In the genomic region with DNA sequence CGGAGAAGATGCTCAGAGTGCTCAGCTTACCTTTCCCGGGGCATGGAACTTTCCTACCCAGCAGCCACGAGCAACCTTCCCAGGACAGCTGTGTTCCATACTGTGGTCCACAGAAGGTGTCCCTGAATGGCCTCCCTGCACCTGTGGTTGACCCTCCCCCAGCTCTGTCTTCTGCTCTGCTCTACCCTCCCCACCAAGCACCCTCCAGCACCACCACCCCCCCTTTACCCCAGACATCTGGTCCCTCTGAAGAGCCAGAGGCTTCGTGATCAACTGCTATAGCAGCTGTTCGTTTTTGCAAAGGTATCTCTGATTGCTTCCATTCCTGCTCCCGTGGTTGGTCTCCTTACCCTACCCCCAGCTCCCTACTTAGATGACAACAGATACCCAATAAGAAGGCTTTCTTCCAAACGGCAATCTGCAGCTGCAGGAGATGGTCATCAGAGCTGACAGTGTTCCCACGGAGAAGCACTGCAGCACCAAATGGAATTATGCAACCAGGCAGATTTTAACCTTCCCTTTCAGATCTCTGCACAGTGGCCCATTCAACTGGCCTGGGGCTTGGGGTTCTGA, we compare ENCODE assay signal across 31 mouse cellular contexts. TPM values are rescaled to one million over a fixed set of nuclear protein-coding genes. Genes with fewer than 3 reads are reported as not detected.
DNase-seq lines count a peak whose midpoint lies in the region; TF ChIP-seq lines count a peak whose summit lies in the region.
"Had no signal": no experiment of that assay in that cellular context is flagged by ENCODE, and none has a peak within 500 bp of the region (broad histone marks: within the 10 kb centered on the region; RNA-seq: fewer than 3 reads in every experiment).

No protein-coding gene starts in this region.

- dilution Hi-C loops in CH12.LX (cut with MboI; ENCODE audit: extremely low pct_ligation_motif_present, extremely low pct_unique_long_range_greater_than_20kb, low sequenced_read_pairs): no loop called here

- peak; percentile 25; the same call in 1 of the 2 replicates for TF ChIP-seq EP300 in CH12.LX (IDR thresholded peaks at IDR 0.05; ENCODE audit: low read length)

- TF ChIP-seq POLR2A in CH12.LX (IDR thresholded peaks at IDR 0.05; ENCODE audit: low read depth, low read length): no peak

- no peaks in the 10 kb centered on the region for H3K79me2 ChIP-seq in CH12.LX (replicated peaks; ENCODE audit: control insufficient read depth, extremely low read depth, insufficient read depth, poor library complexity, severe bottlenecking)

- peaks cover 4 to 38% of the 10 kb centered on the region in 2 experiments; a peak in 2 of 4 replicates for H3K4me1 ChIP-seq in CH12.LX (ENCODE audit: control insufficient read depth in 1 of 2, insufficient read depth in 2 of 2)
- H3K4me1 ChIP-seq: embryonic facial prominence, embryonic 12.5 days; forebrain, embryonic 10.5 days; forebrain, embryonic 15.5 days; hindbrain, embryonic 10.5 days; kidney, embryonic 15.5 days; liver, embryonic 12.5 days; midbrain, embryonic 12.5 days; neural tube, embryonic 13.5 days; stomach, embryonic 15.5 days had no signal

- in situ Hi-C loops in CH12.LX (cut with MboI; ENCODE audit: low pct_ligation_motif_present, low pct_unique_long_range_greater_than_20kb, low sequenced_read_pairs): no loop called here

- no peak overlapping the region for H3K27ac ChIP-seq in CH12.LX (ENCODE audit: insufficient read depth, low read depth)
- H3K27ac ChIP-seq: embryonic facial prominence, embryonic 12.5 days; forebrain, embryonic 10.5 days; forebrain, embryonic 15.5 days; hindbrain, embryonic 10.5 days; kidney, embryonic 15.5 days; liver, embryonic 12.5 days; midbrain, embryonic 12.5 days; neural tube, embryonic 13.5 days; stomach, embryonic 15.5 days had no signal

- no peaks in the 10 kb centered on the region for H3K9me3 ChIP-seq in CH12.LX (replicated peaks; ENCODE audit: low read length)
- H3K9me3 ChIP-seq: embryonic facial prominence, embryonic 12.5 days; forebrain, embryonic 10.5 days; forebrain, embryonic 15.5 days; G1E; hindbrain, embryonic 10.5 days; kidney, embryonic 15.5 days; liver, embryonic 12.5 days; megakaryocyte, embryonic 14.5 days; midbrain, embryonic 12.5 days; neural tube, embryonic 13.5 days; stomach, embryonic 15.5 days had no signal

- H3K4me3 ChIP-seq in CH12.LX (replicated peaks in 1 of 3; ENCODE audit: low read depth in 2 of 3, low read length in 2 of 3, poor library complexity in 1 of 3): no peak overlapping the region
- H3K4me3 ChIP-seq: embryonic facial prominence, embryonic 12.5 days; forebrain, embryonic 10.5 days; forebrain, embryonic 15.5 days; hindbrain, embryonic 10.5 days; kidney, embryonic 15.5 days; liver, embryonic 12.5 days; megakaryocyte, embryonic 14.5 days; midbrain, embryonic 12.5 days; myocyte; neural tube, embryonic 13.5 days; stomach, embryonic 15.5 days had no signal

- no peak overlapping the region for H3K9ac ChIP-seq in CH12.LX (ENCODE audit: insufficient read depth, low read depth)
- H3K9ac ChIP-seq: embryonic facial prominence, embryonic 12.5 days; forebrain, embryonic 15.5 days; kidney, embryonic 15.5 days; liver, embryonic 12.5 days; liver, postnatal 0 days; midbrain, embryonic 12.5 days; neural tube, embryonic 13.5 days; stomach, embryonic 15.5 days had no signal

- no peak overlapping the region for H3K4me2 ChIP-seq in CH12.LX (ENCODE audit: insufficient read depth, low read depth, poor library complexity, severe bottlenecking)
- H3K4me2 ChIP-seq: embryonic facial prominence, embryonic 12.5 days; forebrain, embryonic 15.5 days; kidney, embryonic 15.5 days; liver, embryonic 12.5 days; midbrain, embryonic 12.5 days; neural tube, embryonic 13.5 days; stomach, embryonic 15.5 days had no signal

- no peak for TF ChIP-seq CTCF in CH12.LX (conservative IDR thresholded peaks at IDR 0.05 in 1 of 2, IDR thresholded peaks at IDR 0.05 in 1 of 2; ENCODE audit: low read depth in 2 of 2, low read length in 2 of 2)

- peaks cover 3 to 65% of the 10 kb centered on the region in 2 experiments for H3K36me3 ChIP-seq in CH12.LX (replicated peaks in 1 of 2; ENCODE audit: control insufficient read depth in 1 of 2, insufficient read depth in 1 of 2, low read length in 1 of 2)
- H3K36me3 ChIP-seq: embryonic facial prominence, embryonic 12.5 days; forebrain, embryonic 10.5 days; forebrain, embryonic 15.5 days; hindbrain, embryonic 10.5 days; kidney, embryonic 15.5 days; liver, embryonic 12.5 days; midbrain, embryonic 12.5 days; stomach, embryonic 15.5 days had no signal

- DNase-seq in left cerebral cortex, postnatal 14 days (ENCODE audit: low spot score in 2 of 2): peak; percentile 10 to 49
- no peak for DNase-seq in left cerebral cortex, postnatal 10 days (ENCODE audit: extremely low spot score in 1 of 2, low spot score in 2 of 2)
- no peak for DNase-seq in CH12.LX (ENCODE audit: extremely low read depth)
- peak; percentile 58 for DNase-seq in telencephalon, adult 2 months (ENCODE audit: low read depth, low spot score)
- DNase-seq in thymus, postnatal 14 days: peak; percentile 72
- no peak for DNase-seq in lung, adult 18-20 months
- no peak for DNase-seq in ovary, adult 18-20 months (ENCODE audit: low spot score)
- no peak for DNase-seq in adrenal gland, postnatal 10 days
- DNase-seq: adrenal gland, adult 8-10 months; cerebellum, adult 11-12 months; cerebellum, adult 9-11 months; embryo, embryonic 11 days; gastrocnemius, postnatal 10 days; heart, postnatal 14 days; kidney, adult 18-20 months; kidney, postnatal 25 days; liver, postnatal 0 days; lung, postnatal 4 days; right cerebral cortex, postnatal 25 days had no signal

- TF ChIP-seq RAD21 in CH12.LX (IDR thresholded peaks at IDR 0.05; ENCODE audit: low read depth, low read length): no peak

- intact Hi-C loops in left cerebral cortex, postnatal 14 days (cut with DNase I): no loop called here
- intact Hi-C loops in left cerebral cortex, postnatal 10 days (cut with DNase I): no loop called here

- H3K27me3 ChIP-seq in CH12.LX (replicated peaks): no peaks in the 10 kb centered on the region
- H3K27me3 ChIP-seq: embryonic facial prominence, embryonic 12.5 days; forebrain, embryonic 15.5 days; kidney, embryonic 15.5 days; liver, embryonic 12.5 days; midbrain, embryonic 12.5 days; neural tube, embryonic 13.5 days; stomach, embryonic 15.5 days had no signal

TF ChIP-seq in CH12.LX, 34 proteins besides CTCF, POLR2A, EP300 and RAD21:
- no peak for TF ChIP-seq HCFC1 (IDR thresholded peaks at IDR 0.05; ENCODE audit: low read depth, low read length)
- 0 out of 2 replicates have a peak, but pooled peaks have one; percentile 49 for TF ChIP-seq TCF12 (IDR thresholded peaks at IDR 0.05; ENCODE audit: low read depth, low read length)

RNA-seq across cellular contexts. Expression of a gene that starts 58.2 kb away (rescaled TPM):
- total RNA-seq in left cerebral cortex, postnatal 14 days (2021): 10 to 100 TPM; 57.2 to 66.4 TPM
- total RNA-seq in left cerebral cortex, postnatal 10 days (2021): 10 to 100 TPM; 57.3 to 61.3 TPM
- total RNA-seq in CH12.LX (2012; rRNA removed) (13.8 and 14.1 TPM in 2 replicates), CH12.LX (2014; rRNA removed) (13.0 and 16.3 TPM in 2 replicates)
- polyA plus RNA-seq in CH12.LX (2012; ENCODE audit: insufficient read length, low read depth): 17.9 and 18.0 TPM in 2 replicates
- 10 to 100 TPM in 1 of 2 experiments, 1 to 10 TPM in 1; 9.7 to 14.4 TPM for total RNA-seq in adrenal gland, postnatal 10 days (2021)

Comparison
In these comparisons a context has a peak if more than half of its experiments do, and no peak if none do; other contexts are left out.
1. DNase-seq: peak in left cerebral cortex, postnatal 14 days (2 of 2), telencephalon, adult 2 months (single experiment) and thymus, postnatal 14 days (single experiment); none in left cerebral cortex, postnatal 10 days (0 of 2), CH12.LX (single experiment), lung, adult 18-20 months (0 of 2), ovary, adult 18-20 months (single experiment) and adrenal gland, postnatal 10 days (single experiment).